Mouse (Mus musculus): ENCODE results near the gene Hpn. TPM values are rescaled to one million over a fixed set of nuclear protein-coding genes. Genes with fewer than 3 reads are reported as not detected.

The Hpn gene
- polyA plus RNA-seq, 1 experiment from 2014 or later: 3.0 TPM

DNA sequence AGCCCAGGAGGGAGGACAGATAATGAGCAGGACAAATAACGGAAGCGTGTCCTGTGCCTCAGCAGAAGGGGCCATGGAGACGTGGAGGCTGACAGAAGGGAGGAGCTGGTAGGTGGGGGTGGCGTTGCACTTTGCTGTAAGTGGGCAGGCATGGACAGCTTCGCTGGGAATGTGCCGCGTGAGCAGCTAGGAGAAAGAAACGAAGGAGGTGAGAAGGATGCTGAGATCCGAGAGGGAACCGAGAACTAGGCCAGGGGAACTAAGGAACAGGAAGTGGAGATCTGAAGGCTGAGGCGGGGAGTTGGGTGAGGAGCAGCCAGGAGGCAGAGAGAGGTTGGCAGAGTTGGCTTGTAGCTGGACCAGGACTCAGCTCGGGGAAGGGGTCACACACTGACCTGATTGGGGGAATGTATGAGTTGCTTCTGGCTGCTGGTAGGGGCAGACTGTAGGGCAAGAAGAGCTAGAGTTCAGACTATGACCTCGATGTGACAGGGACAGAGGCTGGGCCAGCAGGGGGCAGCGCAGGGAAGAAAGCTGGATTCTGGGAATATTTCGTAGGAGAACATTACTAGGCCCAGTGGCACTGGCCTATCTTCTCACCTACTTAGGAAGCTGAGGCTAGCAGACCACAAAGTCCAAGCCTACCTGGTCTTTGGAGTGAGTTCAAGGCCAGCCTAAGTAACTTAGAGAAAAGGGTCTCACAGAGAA lies 9.9 kb downstream of the Hpn start:
- Histone ChIP-seq H3K36me3 (no peaks in the 10 kb centered on the region), H3K4me2 (replicated peaks) (no peak overlapping the region), H3K27ac (no peak overlapping the region), H3K4me3 (no peak overlapping the region), H3K9ac (no peak overlapping the region), H3K4me1 (no peaks in the 10 kb centered on the region; the same call in 1 of the 2 replicates), H3K27me3 (peaks cover 10% of the 10 kb centered on the region; the same call in 1 of the 2 replicates), H3K9me3 (no peaks in the 10 kb centered on the region)
- WGBS: 61% methylated on average over 15 of the region's 15 CpGs
- no peak for ATAC-seq (ENCODE audit: low FRiP score, low read depth)

DNA sequence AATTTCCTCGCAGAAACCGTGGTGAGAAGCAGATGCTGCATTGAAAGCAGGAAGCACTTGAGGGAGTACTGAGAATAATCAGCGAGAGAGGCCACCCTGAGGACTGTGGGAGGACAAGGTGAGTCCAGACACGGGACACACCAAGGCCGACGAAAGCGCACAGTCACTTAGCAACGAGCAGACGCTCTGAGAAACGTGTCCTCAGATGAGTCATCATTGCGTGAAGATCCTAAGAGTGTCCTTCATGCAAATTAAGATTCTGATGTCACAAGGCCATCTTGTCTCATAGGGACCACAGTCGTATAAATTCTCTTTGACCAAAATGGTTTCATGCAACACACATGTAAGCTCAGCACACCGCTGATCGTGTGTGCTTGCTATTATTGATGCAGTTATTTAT lies 14.3 kb downstream of the Hpn start:
- WGBS: 85% methylated on average over 14 of the region's 14 CpGs
- no peak overlapping the region for H3K4me2 ChIP-seq (replicated peaks)
- no peaks in the 10 kb centered on the region for H3K9me3 ChIP-seq
- ATAC-seq (ENCODE audit: low FRiP score, low read depth): no peak
- H3K4me1 ChIP-seq: no peaks in the 10 kb centered on the region
- H3K4me3 ChIP-seq: no peak overlapping the region
- H3K27me3 ChIP-seq: peaks cover 10% of the 10 kb centered on the region; the same call in 1 of the 2 replicates
- H3K36me3 ChIP-seq: no peaks in the 10 kb centered on the region
- H3K27ac ChIP-seq: no peak overlapping the region
- H3K9ac ChIP-seq: no peak overlapping the region

- Histone ChIP-seq H3K27ac (no peak overlapping the region), H3K4me3 (no peak overlapping the region), H3K4me1 (no peaks in the 10 kb centered on the region), H3K9me3 (no peaks in the 10 kb centered on the region), H3K36me3 (no peaks in the 10 kb centered on the region), H3K4me2 (replicated peaks) (no peak overlapping the region), H3K9ac (no peak overlapping the region), H3K27me3 (peaks cover 10% of the 10 kb centered on the region; the same call in 1 of the 2 replicates)
- WGBS: 84% methylated on average over 6 of the region's 6 CpGs
- no peak for ATAC-seq (ENCODE audit: low FRiP score, low read depth)
These were observed 15.5 kb downstream of the Hpn start for GRCm38 (mm10) chr7:31099612-31099982.

GRCm38 (mm10) chr7:31098697-31099611 lies 16.1 kb downstream of the Hpn start:
- no peak for ATAC-seq (ENCODE audit: low FRiP score, low read depth)
- Histone ChIP-seq H3K4me3 (no peak overlapping the region), H3K9ac (no peak overlapping the region), H3K4me2 (replicated peaks) (no peak overlapping the region), H3K9me3 (no peaks in the 10 kb centered on the region), H3K4me1 (no peaks in the 10 kb centered on the region), H3K27me3 (peaks cover 10% of the 10 kb centered on the region; the same call in 1 of the 2 replicates), H3K36me3 (no peaks in the 10 kb centered on the region), H3K27ac (no peak overlapping the region)
- 78% methylated on average over 22 of the region's 22 CpGs for WGBS

GRCm38 (mm10) chr7:31097583-31098248 lies 17.4 kb downstream of the Hpn start:
- 22% methylated on average over 14 of the region's 20 CpGs for WGBS
- peak; percentile 94 for ATAC-seq (ENCODE audit: low FRiP score, low read depth)
- Histone ChIP-seq H3K4me1 (no peaks in the 10 kb centered on the region), H3K4me2 (replicated peaks) (peak overlapping the region; percentile 53), H3K9ac (no peak overlapping the region), H3K36me3 (no peaks in the 10 kb centered on the region), H3K4me3 (peak overlapping the region; percentile 25), H3K27me3 (peaks cover 2% of the 10 kb centered on the region; the same call in 1 of the 2 replicates), H3K27ac (no peak overlapping the region), H3K9me3 (no peaks in the 10 kb centered on the region)

GRCm38 (mm10) chr7:31096892-31097564 lies 18.1 kb downstream of the Hpn start:
- Histone ChIP-seq H3K9me3 (no peaks in the 10 kb centered on the region), H3K4me1 (no peaks in the 10 kb centered on the region), H3K9ac (no peak overlapping the region), H3K27ac (no peak overlapping the region), H3K4me2 (replicated peaks) (no peak overlapping the region), H3K36me3 (no peaks in the 10 kb centered on the region), H3K4me3 (no peak overlapping the region), H3K27me3 (no peaks in the 10 kb centered on the region)
- ATAC-seq (ENCODE audit: low FRiP score, low read depth): no peak
- WGBS: 69% methylated on average over 9 of the region's 9 CpGs

DNA sequence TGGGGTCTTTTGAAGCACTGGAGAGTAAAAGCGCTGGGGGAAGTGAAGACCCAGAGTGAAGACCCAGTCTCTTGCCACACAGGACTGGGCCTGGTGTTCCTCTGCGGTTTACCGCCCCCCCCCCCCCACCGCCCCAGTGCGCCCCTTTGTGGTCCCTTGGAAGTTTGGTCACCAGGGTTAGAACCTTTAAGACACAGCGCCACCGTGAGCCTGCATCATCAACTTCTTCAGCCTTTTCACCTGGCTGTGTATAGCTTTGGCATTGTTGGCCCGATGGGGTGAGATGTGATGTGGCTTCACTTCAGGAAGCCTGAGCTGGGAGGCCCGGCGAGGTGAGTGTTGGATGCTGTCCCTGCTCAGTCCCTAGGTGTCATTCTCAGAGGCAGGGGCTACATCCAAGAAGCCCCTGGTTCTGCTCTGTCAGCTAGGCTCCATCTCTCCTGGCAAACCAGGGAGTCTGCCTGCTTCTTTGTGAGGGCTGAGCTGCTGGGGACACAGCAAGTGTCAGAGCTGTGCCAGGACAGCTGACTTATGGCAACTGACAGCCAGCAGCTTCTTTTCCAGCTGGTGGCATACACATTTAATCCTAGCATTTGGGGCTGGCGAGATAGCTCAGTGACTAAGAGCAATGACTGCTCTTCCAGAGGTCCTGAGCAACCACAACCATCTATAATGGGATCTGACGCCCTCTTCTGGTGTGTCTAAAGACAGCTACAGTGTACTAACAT lies 20.2 kb downstream of the Hpn start:
- no peaks in the 10 kb centered on the region for H3K9me3 ChIP-seq
- no peaks in the 10 kb centered on the region for H3K27me3 ChIP-seq
- no peaks in the 10 kb centered on the region for H3K36me3 ChIP-seq
- H3K4me3 ChIP-seq: no peak overlapping the region
- no peak for ATAC-seq (ENCODE audit: low FRiP score, low read depth)
- no peak overlapping the region for H3K27ac ChIP-seq
- no peak overlapping the region for H3K9ac ChIP-seq
- H3K4me1 ChIP-seq: no peaks in the 10 kb centered on the region
- 31% methylated on average over 11 of the region's 12 CpGs for WGBS
- H3K4me2 ChIP-seq (replicated peaks): no peak overlapping the region

DNA sequence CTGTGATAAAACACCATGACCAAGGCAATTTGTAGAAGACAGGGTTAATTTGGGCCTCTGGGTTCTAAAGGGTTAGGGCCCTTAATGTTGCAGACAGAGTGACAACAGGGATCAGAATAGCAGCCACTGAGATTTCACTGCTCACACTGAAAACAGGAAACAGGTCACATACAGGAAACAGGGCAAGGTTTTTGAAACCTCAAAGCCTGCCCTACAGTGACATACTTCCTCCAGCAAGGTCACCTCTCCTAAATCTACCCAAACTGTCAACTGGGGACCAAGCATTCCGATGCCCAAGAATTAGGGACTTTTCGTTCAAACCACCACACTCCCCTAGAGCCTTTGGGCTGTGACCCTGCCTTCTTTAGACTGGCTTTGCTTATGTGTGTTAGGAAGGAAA lies 25.4 kb downstream of the Hpn start:
- Histone ChIP-seq H3K4me1 (peaks cover 11% of the 10 kb centered on the region; the same call in 1 of the 2 replicates), H3K4me2 (replicated peaks) (no peak overlapping the region), H3K4me3 (no peak overlapping the region), H3K27me3 (no peaks in the 10 kb centered on the region), H3K9ac (no peak overlapping the region), H3K36me3 (no peaks in the 10 kb centered on the region), H3K9me3 (no peaks in the 10 kb centered on the region), H3K27ac (no peak overlapping the region)
- no peak for ATAC-seq (ENCODE audit: low FRiP score, low read depth)
- 84% methylated on average over 2 of the region's 2 CpGs for whole genome bisulfite sequencing

GRCm38 (mm10) chr7:31088206-31088605 lies 26.9 kb downstream of the Hpn start:
- WGBS: 62% methylated on average over 3 of the region's 3 CpGs
- Histone ChIP-seq H3K4me3 (no peak overlapping the region), H3K9ac (no peak overlapping the region)

DNA sequence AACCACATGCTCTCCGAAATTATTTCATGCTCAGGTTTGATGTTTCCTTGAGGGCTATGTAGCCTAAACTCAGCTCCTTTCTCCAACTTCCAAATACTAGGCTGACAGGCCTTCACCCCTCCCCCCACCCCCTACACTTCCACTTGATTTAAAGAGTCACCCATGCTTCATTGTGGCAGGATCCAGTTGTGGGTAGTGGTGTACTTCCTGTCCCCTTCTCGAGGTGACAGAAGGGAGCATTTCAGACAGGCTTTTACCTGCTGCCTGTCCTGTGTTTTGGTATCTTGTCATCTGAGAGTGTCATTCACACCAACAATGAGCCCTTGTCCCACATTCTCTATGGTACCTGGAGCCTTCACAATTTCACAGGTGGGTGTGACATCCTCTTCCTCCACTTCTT lies 27.8 kb downstream of the Hpn start:
- WGBS: 57% methylated on average over 2 of the region's 2 CpGs
- no peak overlapping the region for H3K4me3 ChIP-seq
- no peak overlapping the region for H3K27ac ChIP-seq
- H3K9ac ChIP-seq: no peak overlapping the region
- no peak overlapping the region for H3K4me2 ChIP-seq (replicated peaks)
- ATAC-seq (ENCODE audit: low FRiP score, low read depth): no peak
- no peaks in the 10 kb centered on the region for H3K9me3 ChIP-seq
- no peaks in the 10 kb centered on the region for H3K36me3 ChIP-seq
- H3K4me1 ChIP-seq: peaks cover 19% of the 10 kb centered on the region
- H3K27me3 ChIP-seq: no peaks in the 10 kb centered on the region

More at GRCm38 (mm10) chr7:31088206-31088605, 26.9 kb downstream of the Hpn start:
- Histone ChIP-seq H3K27ac (no peak overlapping the region), H3K4me1 (peaks cover 18% of the 10 kb centered on the region), H3K4me2 (replicated peaks) (no peak overlapping the region), H3K36me3 (no peaks in the 10 kb centered on the region), H3K9me3 (no peaks in the 10 kb centered on the region), H3K27me3 (no peaks in the 10 kb centered on the region)
- ATAC-seq (ENCODE audit: low FRiP score, low read depth): no peak

DNA sequence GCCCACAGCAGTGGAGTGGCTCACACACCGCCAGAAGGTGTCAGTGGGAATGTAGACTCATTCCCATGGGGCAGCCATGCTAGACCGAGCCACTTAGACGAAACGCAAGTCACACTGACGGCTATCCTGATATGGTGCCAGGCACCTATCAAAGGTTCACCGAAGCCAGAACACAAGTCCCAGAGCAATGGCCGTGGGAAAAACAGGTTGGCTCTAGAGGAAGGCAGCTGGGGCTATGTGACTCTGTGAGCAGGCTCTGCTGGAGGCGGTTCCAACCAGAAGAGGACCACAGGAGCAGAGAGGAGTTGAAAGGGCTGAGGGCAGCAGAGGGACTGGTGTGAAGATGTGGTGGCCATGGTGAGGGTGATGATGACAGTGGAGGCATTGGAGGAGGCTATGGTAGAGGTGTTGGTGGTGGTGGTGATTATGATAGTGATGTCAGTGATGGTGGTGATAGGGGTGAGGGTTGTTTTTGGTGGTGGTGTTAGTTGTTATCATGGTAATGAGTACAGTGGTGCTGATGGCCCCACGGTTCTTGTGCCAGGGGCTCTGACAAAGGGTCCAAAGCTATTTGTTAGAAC lies 28.8 kb downstream of the Hpn start:
- no peak overlapping the region for H3K4me2 ChIP-seq (replicated peaks)
- 0 out of 2 replicates have a peak overlapping the region, but pooled peaks have one; percentile 48 for H3K27ac ChIP-seq
- no peak for ATAC-seq (ENCODE audit: low FRiP score, low read depth)
- no peak overlapping the region for H3K4me3 ChIP-seq
- no peak overlapping the region for H3K9ac ChIP-seq
- H3K9me3 ChIP-seq: no peaks in the 10 kb centered on the region
- H3K4me1 ChIP-seq: peaks cover 19% of the 10 kb centered on the region
- H3K36me3 ChIP-seq: no peaks in the 10 kb centered on the region
- WGBS: 88% methylated on average over 9 of the region's 9 CpGs
- H3K27me3 ChIP-seq: no peaks in the 10 kb centered on the region
